Mouse (Mus musculus) liver, postnatal 0 days (tissue): ENCODE results near the gene 1700020D05Rik. TPM values are rescaled to one million over a fixed set of nuclear protein-coding genes. Genes with fewer than 3 reads are reported as not detected.
A peak's percentile ranks its signal among the peaks of the same experiment; 100 is the strongest.

Experiments
- ATAC-seq: fragments of 200-750 bp; cut with Nextera tagmentation; 2 replicates; pipeline ENCODE4 v1.8.0; 2017; ENCODE audit warnings: mild to moderate bottlenecking, moderate library complexity
- DNase-seq: peaks from one replicate; pipeline ENCODE4 v3.0.0-alpha.2; 2016
- H3K27ac ChIP-seq: fragments of 300-500 bp; sonication (generic); 2 replicates; pipeline ENCODE4 v1.5.1; 2014; ENCODE audit warnings: antibody characterized with exemption, moderate library complexity, mild to moderate bottlenecking, low read depth
- H3K27me3 ChIP-seq: fragments of 300-500 bp; sonication (generic); 2 replicates; pipeline ENCODE4 v1.6.1; 2014; ENCODE audit warnings: low read length, control low read depth, mixed read lengths; ENCODE audit not compliant: insufficient read depth
- H3K36me3 ChIP-seq: fragments of 300-500 bp; sonication (generic); replicated peaks from 2 replicates; pipeline ENCODE4 v1.6.1; 2014; ENCODE audit warnings: mild to moderate bottlenecking, control low read depth, low read length, moderate library complexity, mixed read lengths; ENCODE audit not compliant: insufficient read depth
- H3K4me1 ChIP-seq: fragments of 300-500 bp; sonication (generic); 2 replicates; pipeline ENCODE4 v1.6.1; 2014; ENCODE audit warnings: antibody characterized with exemption, mild to moderate bottlenecking, control low read depth; ENCODE audit not compliant: insufficient read depth
- H3K4me2 ChIP-seq: fragments of 300-500 bp; sonication (generic); 2 replicates; pipeline ENCODE4 v1.6.1; 2014; ENCODE audit warnings: low read depth, mild to moderate bottlenecking, low read length, moderate library complexity, mixed read lengths
- H3K4me3 ChIP-seq: fragments of 300-500 bp; sonication (generic); 2 replicates; pipeline ENCODE4 v1.5.1; 2014; ENCODE audit warnings: low read depth, low read length
- H3K9ac ChIP-seq: fragments of 300-500 bp; sonication (generic); replicated peaks from 2 replicates; pipeline ENCODE4 v1.6.1; 2014; ENCODE audit warnings: mild to moderate bottlenecking, moderate library complexity
- H3K9me3 ChIP-seq: fragments of 300-500 bp; sonication (generic); 2 replicates; pipeline ENCODE4 v1.6.1; 2016; ENCODE audit warnings: mild to moderate bottlenecking, control low read depth, low read length, mixed read lengths
- CTCF ChIP-seq: sonication (generic); IDR thresholded peaks from 2 replicates; pipeline ENCODE4 v1.5.1; 2016; ENCODE audit warnings: antibody characterized with exemption, low read depth
- EP300 ChIP-seq: IDR thresholded peaks from 2 replicates; pipeline ENCODE4 v1.6.1; 2016; ENCODE audit warnings: antibody characterized with exemption, low read depth, mild to moderate bottlenecking
- WGBS: fragments of 180-500 bp; shearing (Covaris S2); extraction: QIAGEN DNeasy Blood & Tissue Kit; methylation state at CpG from one replicate; pipeline ENCODE4 v1.1.7; 2014; ENCODE audit not compliant: insufficient replicate concordance; 5-methylcytosine and 5-hydroxymethylcytosine counted together
- polyA plus RNA-seq: library from polyadenylated mRNA; unstranded; fragments of >200 nt; fragmentation: Nextera tagmentation; extraction: Ambion mirVana; gene quantifications from 2 replicates; pipeline ENCODE4 v1.2.1, GENCODE M21; 2015

Gene 1700020D05Rik
- polyA plus RNA-seq, 1 experiment from 2014 or later, result not detected

- H3K4me3 ChIP-seq, result no peak overlapping the region
- no peaks in the 10 kb centered on the region for H3K9me3 ChIP-seq
- no peaks in the 10 kb centered on the region for H3K36me3 ChIP-seq
- no peak for DNase-seq
- no peak overlapping the region for H3K27ac ChIP-seq
- TF ChIP-seq CTCF (no peak), EP300 (no peak)
- WGBS, result 68% methylated on average over 7 of the region's 7 CpGs
- H3K9ac ChIP-seq, result no peak overlapping the region
- no peaks in the 10 kb centered on the region for H3K27me3 ChIP-seq
- H3K4me2 ChIP-seq, result peak overlapping the region; percentile 62; the same call in 1 of the 2 replicates
- ATAC-seq, result no peak
- peaks cover 5% of the 10 kb centered on the region for H3K4me1 ChIP-seq
Observed at GRCm38 (mm10) chr19:5530138-5530524, 26.5 kb upstream of the 1700020D05Rik start.

GRCm38 (mm10) chr19:5529325-5530137 is 25.9 kb upstream of the 1700020D05Rik start:
- peak overlapping the region; percentile 62 for H3K4me2 ChIP-seq
- ATAC-seq, result peak; percentile 99
- H3K36me3 ChIP-seq, result no peaks in the 10 kb centered on the region
- H3K27me3 ChIP-seq, result no peaks in the 10 kb centered on the region
- WGBS, result 18% methylated on average over 20 of the region's 20 CpGs
- DNase-seq, result peak; percentile 98
- peak overlapping the region; percentile 19 for H3K4me3 ChIP-seq
- peaks cover 5% of the 10 kb centered on the region for H3K4me1 ChIP-seq
- TF ChIP-seq CTCF (peak; percentile 99), EP300 (no peak)
- H3K9me3 ChIP-seq, result no peaks in the 10 kb centered on the region
- no peak overlapping the region for H3K27ac ChIP-seq
- H3K9ac ChIP-seq, result no peak overlapping the region

GRCm38 (mm10) chr19:5525204-5525603 is 21.6 kb upstream of the 1700020D05Rik start:
- Histone ChIP-seq H3K9me3 (no peaks in the 10 kb centered on the region), H3K36me3 (no peaks in the 10 kb centered on the region), H3K9ac (no peak overlapping the region), H3K27me3 (no peaks in the 10 kb centered on the region), H3K4me1 (peaks cover 5% of the 10 kb centered on the region), H3K27ac (no peak overlapping the region), H3K4me3 (no peak overlapping the region), H3K4me2 (no peak overlapping the region)
- WGBS, result 64% methylated on average over 5 of the region's 5 CpGs
- DNase-seq (no peak), ATAC-seq (no peak)
- TF ChIP-seq CTCF (no peak), EP300 (no peak)

GRCm38 (mm10) chr19:5518721-5519120 is 15.1 kb upstream of the 1700020D05Rik start:
- Histone ChIP-seq H3K4me1 (no peaks in the 10 kb centered on the region), H3K36me3 (no peaks in the 10 kb centered on the region), H3K9ac (no peak overlapping the region), H3K27ac (no peak overlapping the region), H3K27me3 (no peaks in the 10 kb centered on the region), H3K4me2 (no peak overlapping the region), H3K4me3 (no peak overlapping the region), H3K9me3 (no peaks in the 10 kb centered on the region)
- peak; percentile 43; the same call in 1 of the 2 replicates for ATAC-seq
- WGBS, result 69% methylated on average over 3 of the region's 3 CpGs
- DNase-seq, result no peak
- TF ChIP-seq EP300 (no peak), CTCF (no peak)

- H3K36me3 ChIP-seq, result no peaks in the 10 kb centered on the region
- TF ChIP-seq EP300 (no peak), CTCF (peak; percentile 18; the same call in 1 of the 2 replicates)
- 77% methylated on average over 8 of the region's 8 CpGs for WGBS
- DNase-seq (no peak), ATAC-seq (no peak)
- no peaks in the 10 kb centered on the region for H3K27me3 ChIP-seq
- no peak overlapping the region for H3K9ac ChIP-seq
- no peak overlapping the region for H3K27ac ChIP-seq
- H3K4me3 ChIP-seq, result no peak overlapping the region
- H3K4me2 ChIP-seq, result no peak overlapping the region
- peaks cover 8% of the 10 kb centered on the region; the same call in 1 of the 2 replicates for H3K4me1 ChIP-seq
- no peaks in the 10 kb centered on the region for H3K9me3 ChIP-seq
Observed at GRCm38 (mm10) chr19:5516906-5517505, 13.4 kb upstream of the 1700020D05Rik start.

GRCm38 (mm10) chr19:5515840-5516777 is 12.5 kb upstream of the 1700020D05Rik start:
- Histone ChIP-seq H3K4me2 (no peak overlapping the region), H3K9me3 (no peaks in the 10 kb centered on the region), H3K36me3 (no peaks in the 10 kb centered on the region), H3K9ac (no peak overlapping the region), H3K4me1 (peaks cover 15% of the 10 kb centered on the region), H3K27ac (no peak overlapping the region), H3K27me3 (no peaks in the 10 kb centered on the region), H3K4me3 (no peak overlapping the region)
- no peak for ATAC-seq
- no peak for DNase-seq
- TF ChIP-seq CTCF (peak; percentile 39), EP300 (no peak)
- 80% methylated on average over 7 of the region's 7 CpGs for WGBS
